Mouse (Mus musculus): Measurements from ENCODE around the gene Nfkbie. TPM values are rescaled to one million over a fixed set of nuclear protein-coding genes. Genes with fewer than 3 reads are reported as not detected.
A peak's percentile ranks its signal among the peaks of the same experiment; 100 is the strongest.

Nfkbie gene
- polyA plus RNA-seq, 1 experiment from 2014 or later: 9.5 TPM

- ChIA-PET CTCF (interaction anchor here (0.7 to 0.9 kb wide), 2 partner anchors 9 to 112 kb away, joined by 3 to 4 read pairs; no protein-coding TSS in a partner anchor), POLR2A (interaction anchor here (0.7 to 2.7 kb wide), 5 partner anchors 8 to 1550 kb away, joined by 3 to 7 read pairs (median 3); no protein-coding TSS in a partner anchor)
- no peak for ATAC-seq
- no peaks in the 10 kb centered on the region for H3K27me3 ChIP-seq
- in situ Hi-C loops (cut with MboI; ENCODE audit: low pct_unique_long_range_greater_than_20kb): no loop called here
- no peak for TF ChIP-seq CTCF (IDR thresholded peaks at IDR 0.05)
- no peak for DNase-seq (ENCODE audit: low read depth, low spot score)
Observed at GRCm38 (mm10) chr17:45566031-45566359, 10.5 kb downstream of the Nfkbie start.

GRCm38 (mm10) chr17:45566360-45567161 lies 11.1 kb downstream of the Nfkbie start:
- ATAC-seq (no peak), DNase-seq (ENCODE audit: low read depth, low spot score) (no peak)
- CTCF ChIA-PET: interaction anchor here (0.7 to 0.9 kb wide), 2 partner anchors 8 to 111 kb away, joined by 3 to 4 read pairs; no protein-coding TSS in a partner anchor
- POLR2A ChIA-PET: interaction anchor here (0.5 to 1.2 kb wide), 4 partner anchors 10 to 1550 kb away, joined by 3 to 5 read pairs (median 3); no protein-coding TSS in a partner anchor
- no peak for TF ChIP-seq CTCF (IDR thresholded peaks at IDR 0.05)
- in situ Hi-C loops (cut with MboI; ENCODE audit: low pct_unique_long_range_greater_than_20kb): no loop called here
- H3K27me3 ChIP-seq: no peaks in the 10 kb centered on the region

- DNase-seq (ENCODE audit: low read depth, low spot score) (no peak), ATAC-seq (no peak)
- ChIA-PET CTCF (no interaction called here), POLR2A (interaction anchor here (0.5 to 1.2 kb wide), 3 partner anchors 9 to 19 kb away, joined by 3 to 5 read pairs (median 3); no protein-coding TSS in a partner anchor)
- in situ Hi-C loops (cut with MboI; ENCODE audit: low pct_unique_long_range_greater_than_20kb): no loop called here
- H3K27me3 ChIP-seq: no peaks in the 10 kb centered on the region
- no peak for TF ChIP-seq CTCF (IDR thresholded peaks at IDR 0.05)
Observed at GRCm38 (mm10) chr17:45567162-45567601, 11.7 kb downstream of the Nfkbie start.

DNA sequence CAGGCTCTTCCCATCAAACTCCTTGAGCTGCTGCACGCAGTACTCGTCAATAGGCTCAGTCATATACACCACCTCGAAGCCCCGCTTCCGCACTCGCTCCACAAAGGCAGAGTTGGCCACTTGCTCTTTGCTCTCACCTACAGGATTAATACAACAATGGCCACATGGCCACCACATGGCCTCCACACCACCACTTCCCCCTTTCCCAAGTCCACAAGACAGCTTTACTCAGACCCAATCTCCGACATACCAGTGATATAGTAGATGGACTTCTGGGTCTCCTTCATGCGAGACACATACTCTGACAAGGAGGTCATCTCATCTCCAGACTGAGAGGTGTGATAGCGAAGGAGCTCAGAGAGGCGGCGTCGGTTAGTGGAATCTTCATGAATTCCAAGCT lies 13.5 kb downstream of the Nfkbie start:
- CTCF ChIA-PET: interaction anchor here (1.1 kb wide), 1 partner anchor 58 kb away, joined by 4 read pairs; no protein-coding TSS in a partner anchor
- POLR2A ChIA-PET: interaction anchor here (1.1 to 1.2 kb wide), 2 partner anchors 11 to 13 kb away, joined by 3 read pairs; no protein-coding TSS in a partner anchor
- no peak for ATAC-seq
- no peak for TF ChIP-seq CTCF (IDR thresholded peaks at IDR 0.05)
- DNase-seq (ENCODE audit: low read depth, low spot score): no peak
- in situ Hi-C loops (cut with MboI; ENCODE audit: low pct_unique_long_range_greater_than_20kb): no loop called here
- no peaks in the 10 kb centered on the region for H3K27me3 ChIP-seq

DNA sequence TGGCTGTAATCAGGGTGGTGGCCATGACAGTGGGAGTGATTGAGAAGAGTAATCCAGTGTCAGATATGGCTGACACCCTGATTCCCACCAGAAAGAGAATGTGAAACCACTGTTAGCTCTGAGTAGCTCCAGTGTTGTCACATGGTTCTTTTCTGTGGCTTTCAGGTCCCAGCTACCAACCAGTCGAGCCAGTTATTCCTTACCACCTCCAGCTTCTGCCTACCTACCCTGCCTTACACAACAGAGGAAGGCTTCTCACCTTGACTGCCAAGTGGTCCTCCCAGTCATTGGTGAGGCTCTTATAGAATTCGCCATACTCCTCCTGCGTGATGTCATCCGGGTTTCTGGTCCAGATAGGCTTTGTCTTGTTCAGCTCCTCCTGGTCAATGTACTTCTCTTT lies 14.5 kb downstream of the Nfkbie start:
- DNase-seq (ENCODE audit: low read depth, low spot score) (no peak), ATAC-seq (no peak)
- no peak for TF ChIP-seq CTCF (IDR thresholded peaks at IDR 0.05)
- ChIA-PET POLR2A (interaction anchor here (1.2 kb wide), 1 partner anchor 14 kb away, joined by 3 read pairs; no protein-coding TSS in a partner anchor), CTCF (interaction anchor here (1.0 kb wide), 1 partner anchor 93 kb away, joined by 3 read pairs; no protein-coding TSS in a partner anchor)
- in situ Hi-C loops (cut with MboI; ENCODE audit: low pct_unique_long_range_greater_than_20kb): no loop called here
- H3K27me3 ChIP-seq: no peaks in the 10 kb centered on the region

- no peaks in the 10 kb centered on the region for H3K27me3 ChIP-seq
- peak; percentile 22 for ATAC-seq
- no peak for TF ChIP-seq CTCF (IDR thresholded peaks at IDR 0.05)
- DNase-seq (ENCODE audit: low read depth, low spot score): no peak
- in situ Hi-C loops (cut with MboI; ENCODE audit: low pct_unique_long_range_greater_than_20kb): no loop called here
- ChIA-PET POLR2A (interaction anchor here (0.5 to 2.0 kb wide), 5 partner anchors 8 to 24 kb away, joined by 3 to 5 read pairs (median 4); partner anchors contain the start of genes Nfkbie and Slc35b2), CTCF (interaction anchor here (1.8 kb wide), 1 partner anchor 16 kb away, joined by 7 read pairs; the partner anchor contains the start of gene Nfkbie)
Observed at GRCm38 (mm10) chr17:45572103-45573086, 16.9 kb downstream of the Nfkbie start.

- peak; percentile 47 for ATAC-seq
- in situ Hi-C loops (cut with MboI; ENCODE audit: low pct_unique_long_range_greater_than_20kb): no loop called here
- CTCF ChIA-PET: no interaction called here
- H3K27me3 ChIP-seq: no peaks in the 10 kb centered on the region
- no peak for TF ChIP-seq CTCF (IDR thresholded peaks at IDR 0.05)
- DNase-seq (ENCODE audit: low read depth, low spot score): no peak
- POLR2A ChIA-PET: interaction anchor here (0.7 to 2.0 kb wide), 6 partner anchors 9 to 23 kb away, joined by 3 to 7 read pairs (median 4); partner anchors contain the start of genes Nfkbie and Slc35b2
Observed at GRCm38 (mm10) chr17:45573087-45573779, 17.7 kb downstream of the Nfkbie start, which contains the start of gene Hsp90ab1. Gene Hsp90ab1, minus strand, starts transcription at chr17:45573271.

DNA sequence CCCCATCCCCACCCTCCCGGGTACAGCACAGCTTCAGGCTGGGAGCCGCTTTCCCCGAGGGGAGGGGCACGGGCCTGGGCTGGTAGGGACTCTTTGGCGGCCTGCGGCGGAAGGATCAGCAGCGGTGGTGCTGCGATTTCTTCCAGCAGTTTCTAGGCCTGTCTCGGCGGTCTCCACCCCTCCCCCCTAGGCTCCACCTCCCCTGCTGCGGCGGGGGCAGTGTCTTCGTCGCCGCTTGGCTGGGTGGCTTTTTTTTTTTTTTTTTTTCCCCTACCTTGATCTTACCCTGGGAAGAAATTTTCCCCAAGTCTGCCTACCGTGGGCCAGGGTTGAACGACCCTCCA lies 18.2 kb downstream of the Nfkbie start:
- in situ Hi-C loops (cut with MboI; ENCODE audit: low pct_unique_long_range_greater_than_20kb): no loop called here
- TF ChIP-seq CTCF (IDR thresholded peaks at IDR 0.05): no peak

DNA sequence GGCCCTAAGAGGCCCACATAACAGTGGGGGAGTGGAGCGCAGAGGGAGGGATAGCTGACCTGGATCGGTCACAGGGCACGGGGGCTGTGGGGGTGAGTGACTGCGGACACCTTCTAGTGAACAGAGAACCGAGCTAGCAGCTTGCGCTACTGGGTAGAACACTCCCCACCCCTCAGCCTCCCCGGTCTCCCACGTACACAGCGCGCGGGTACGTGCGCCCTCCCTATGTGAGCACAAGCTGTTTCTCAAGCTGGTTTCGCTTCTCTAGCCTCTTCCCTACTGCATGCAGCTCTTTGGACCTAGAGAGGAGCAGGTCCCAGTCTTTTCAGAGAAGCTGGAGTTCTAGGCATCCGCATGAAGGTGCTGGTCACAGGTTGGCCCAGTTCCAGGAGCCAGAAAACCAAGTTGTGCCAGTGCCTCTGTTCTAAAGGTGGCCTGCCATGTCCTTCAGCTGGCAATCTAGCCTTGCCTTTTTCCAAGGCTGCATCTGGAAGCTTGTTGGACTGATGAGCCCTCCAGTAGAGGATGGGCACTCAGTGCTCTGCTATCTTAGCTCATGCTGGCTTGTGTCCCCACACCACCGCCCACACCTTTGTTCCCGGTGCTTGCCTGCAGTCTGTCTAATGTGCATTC lies 18.7 kb downstream of the Nfkbie start:
- H3K27me3 ChIP-seq: no peaks in the 10 kb centered on the region

More for the DNA sequence above, 18.2 kb downstream of the Nfkbie start:
- DNase-seq (ENCODE audit: low read depth, low spot score) (no peak), ATAC-seq (peak; percentile 53)
- POLR2A ChIA-PET: interaction anchor here (0.7 to 1.1 kb wide), 8 partner anchors 9 to 278 kb away, joined by 3 to 7 read pairs (median 4); partner anchors contain the start of gene Slc35b2
- CTCF ChIA-PET: interaction anchor here (1.4 to 1.7 kb wide), 2 partner anchors 10 to 19 kb away, joined by 3 to 7 read pairs; partner anchors contain the start of gene Slc35b2
- H3K27me3 ChIP-seq: no peaks in the 10 kb centered on the region

More for the DNA sequence above, 18.7 kb downstream of the Nfkbie start:
- no peak for TF ChIP-seq CTCF (IDR thresholded peaks at IDR 0.05)
- ATAC-seq (no peak), DNase-seq (ENCODE audit: low read depth, low spot score) (no peak)
- POLR2A ChIA-PET: interaction anchor here (0.6 to 1.0 kb wide), 6 partner anchors 10 to 277 kb away, joined by 3 to 7 read pairs (median 4); partner anchors contain the start of gene Slc35b2
- in situ Hi-C loops (cut with MboI; ENCODE audit: low pct_unique_long_range_greater_than_20kb): no loop called here
- CTCF ChIA-PET: interaction anchor here (1.0 to 1.7 kb wide), 4 partner anchors 8 to 83 kb away, joined by 3 to 7 read pairs (median 4); partner anchors contain the start of gene Slc35b2

All from Patski (cell line).